Mouse (Mus musculus): ENCODE results near the gene Kdm4a. TPM values are rescaled to one million over a fixed set of nuclear protein-coding genes. Genes with fewer than 3 reads are reported as not detected.

The Kdm4a gene
- polyA plus RNA-seq, 1 experiment from 2014 or later: 38.6 TPM

GRCm38 (mm10) chr4:118172461-118172860 is 7.4 kb downstream of the Kdm4a start:
- ATAC-seq (replicated peaks; ENCODE audit: low FRiP score, low TSS enrichment, low read depth): no peak
- Histone ChIP-seq H3K27ac (ENCODE audit: low read depth) (no peak overlapping the region), H3K27me3 (replicated peaks; ENCODE audit: control insufficient read depth, insufficient read depth, low read length) (no peaks in the 10 kb centered on the region), H3K4me3 (ENCODE audit: low read depth, low read length) (no peak overlapping the region), H3K4me2 (ENCODE audit: low read length) (no peak overlapping the region), H3K36me3 (ENCODE audit: control insufficient read depth, insufficient read depth, low read length) (peaks cover 98% of the 10 kb centered on the region), H3K9ac (ENCODE audit: low read length) (no peak overlapping the region), H3K4me1 (replicated peaks; ENCODE audit: control insufficient read depth, insufficient read depth, low read length) (no peaks in the 10 kb centered on the region), H3K9me3 (ENCODE audit: control insufficient read depth, low read length) (no peaks in the 10 kb centered on the region)
- no peak for DNase-seq (ENCODE audit: low spot score)
- WGBS: 96% methylated on average over 12 of the region's 12 CpGs

GRCm38 (mm10) chr4:118171006-118171405 is 8.8 kb downstream of the Kdm4a start:
- H3K9me3 ChIP-seq (ENCODE audit: control insufficient read depth, low read length): no peaks in the 10 kb centered on the region
- H3K4me1 ChIP-seq (replicated peaks; ENCODE audit: control insufficient read depth, insufficient read depth, low read length): no peaks in the 10 kb centered on the region
- no peak overlapping the region for H3K9ac ChIP-seq (ENCODE audit: low read length)
- H3K36me3 ChIP-seq (ENCODE audit: control insufficient read depth, insufficient read depth, low read length): peaks cover 98% of the 10 kb centered on the region
- no peaks in the 10 kb centered on the region for H3K27me3 ChIP-seq (replicated peaks; ENCODE audit: control insufficient read depth, insufficient read depth, low read length)
- ATAC-seq (replicated peaks; ENCODE audit: low FRiP score, low TSS enrichment, low read depth) (no peak), DNase-seq (ENCODE audit: low spot score) (no peak)
- H3K4me2 ChIP-seq (ENCODE audit: low read length): no peak overlapping the region
- no peak overlapping the region for H3K4me3 ChIP-seq (ENCODE audit: low read depth, low read length)
- WGBS: 86% methylated on average over 9 of the region's 9 CpGs
- H3K27ac ChIP-seq (ENCODE audit: low read depth): no peak overlapping the region

- 94% methylated on average over 12 of the region's 12 CpGs for WGBS
- ATAC-seq (replicated peaks; ENCODE audit: low FRiP score, low TSS enrichment, low read depth): no peak
Measured at GRCm38 (mm10) chr4:118162123-118162522, 17.7 kb downstream of the Kdm4a start.

GRCm38 (mm10) chr4:118157666-118158065 is 22.2 kb downstream of the Kdm4a start:
- H3K4me1 ChIP-seq (replicated peaks; ENCODE audit: control insufficient read depth, insufficient read depth, low read length): no peaks in the 10 kb centered on the region
- ATAC-seq (replicated peaks; ENCODE audit: low FRiP score, low TSS enrichment, low read depth) (no peak), DNase-seq (ENCODE audit: low spot score) (no peak)
- no peaks in the 10 kb centered on the region for H3K9me3 ChIP-seq (ENCODE audit: control insufficient read depth, low read length)
- no peaks in the 10 kb centered on the region for H3K27me3 ChIP-seq (replicated peaks; ENCODE audit: control insufficient read depth, insufficient read depth, low read length)
- H3K36me3 ChIP-seq (ENCODE audit: control insufficient read depth, insufficient read depth, low read length): peaks cover 99% of the 10 kb centered on the region
- H3K4me2 ChIP-seq (ENCODE audit: low read length): no peak overlapping the region
- H3K27ac ChIP-seq (ENCODE audit: low read depth): no peak overlapping the region
- H3K4me3 ChIP-seq (ENCODE audit: low read depth, low read length): no peak overlapping the region
- H3K9ac ChIP-seq (ENCODE audit: low read length): no peak overlapping the region
- 93% methylated on average over 3 of the region's 3 CpGs for WGBS

More at GRCm38 (mm10) chr4:118162123-118162522, 17.7 kb downstream of the Kdm4a start:
- H3K4me2 ChIP-seq (ENCODE audit: low read length): no peak overlapping the region
- H3K4me1 ChIP-seq (replicated peaks; ENCODE audit: control insufficient read depth, insufficient read depth, low read length): no peaks in the 10 kb centered on the region
- no peak overlapping the region for H3K27ac ChIP-seq (ENCODE audit: low read depth)
- no peaks in the 10 kb centered on the region for H3K9me3 ChIP-seq (ENCODE audit: control insufficient read depth, low read length)
- DNase-seq (ENCODE audit: low spot score): no peak
- H3K27me3 ChIP-seq (replicated peaks; ENCODE audit: control insufficient read depth, insufficient read depth, low read length): no peaks in the 10 kb centered on the region
- peaks cover 94% of the 10 kb centered on the region for H3K36me3 ChIP-seq (ENCODE audit: control insufficient read depth, insufficient read depth, low read length)
- no peak overlapping the region for H3K4me3 ChIP-seq (ENCODE audit: low read depth, low read length)
- H3K9ac ChIP-seq (ENCODE audit: low read length): no peak overlapping the region

GRCm38 (mm10) chr4:118156559-118156958 is 23.3 kb downstream of the Kdm4a start:
- peaks cover 96% of the 10 kb centered on the region for H3K36me3 ChIP-seq (ENCODE audit: control insufficient read depth, insufficient read depth, low read length)
- no peak for DNase-seq (ENCODE audit: low spot score)
- no peak for ATAC-seq (replicated peaks; ENCODE audit: low FRiP score, low TSS enrichment, low read depth)
- no peaks in the 10 kb centered on the region for H3K4me1 ChIP-seq (replicated peaks; ENCODE audit: control insufficient read depth, insufficient read depth, low read length)
- no peaks in the 10 kb centered on the region for H3K27me3 ChIP-seq (replicated peaks; ENCODE audit: control insufficient read depth, insufficient read depth, low read length)
- H3K4me2 ChIP-seq (ENCODE audit: low read length): no peak overlapping the region
- H3K4me3 ChIP-seq (ENCODE audit: low read depth, low read length): no peak overlapping the region
- H3K27ac ChIP-seq (ENCODE audit: low read depth): no peak overlapping the region
- 84% methylated on average over 15 of the region's 15 CpGs for WGBS
- no peaks in the 10 kb centered on the region for H3K9me3 ChIP-seq (ENCODE audit: control insufficient read depth, low read length)
- H3K9ac ChIP-seq (ENCODE audit: low read length): no peak overlapping the region

DNA sequence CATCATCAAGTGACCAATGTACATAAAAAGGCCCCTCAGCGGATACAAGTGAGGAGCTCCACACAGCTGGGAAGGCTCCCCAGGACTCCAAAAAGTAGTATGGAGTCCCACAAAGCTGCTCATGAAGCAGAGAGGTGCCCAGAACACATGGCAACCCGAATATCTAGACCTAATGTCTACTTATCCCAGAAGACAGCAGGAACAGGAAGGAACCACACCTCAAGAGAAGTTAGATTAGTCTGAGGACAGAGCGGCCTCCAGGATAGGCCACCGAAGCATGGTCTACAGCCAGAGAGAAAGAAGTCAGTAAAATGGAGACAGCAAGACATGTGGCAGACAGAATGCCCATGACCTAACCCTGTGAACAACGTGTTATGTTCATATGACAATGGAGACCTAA is 25.0 kb downstream of the Kdm4a start:
- Histone ChIP-seq H3K4me1 (replicated peaks; ENCODE audit: control insufficient read depth, insufficient read depth, low read length) (no peaks in the 10 kb centered on the region), H3K9ac (ENCODE audit: low read length) (no peak overlapping the region), H3K27me3 (replicated peaks; ENCODE audit: control insufficient read depth, insufficient read depth, low read length) (no peaks in the 10 kb centered on the region), H3K9me3 (ENCODE audit: control insufficient read depth, low read length) (no peaks in the 10 kb centered on the region), H3K4me2 (ENCODE audit: low read length) (no peak overlapping the region), H3K27ac (ENCODE audit: low read depth) (no peak overlapping the region), H3K4me3 (ENCODE audit: low read depth, low read length) (no peak overlapping the region), H3K36me3 (ENCODE audit: control insufficient read depth, insufficient read depth, low read length) (peaks cover 96% of the 10 kb centered on the region)
- ATAC-seq (replicated peaks; ENCODE audit: low FRiP score, low TSS enrichment, low read depth) (no peak), DNase-seq (ENCODE audit: low spot score) (no peak)
- WGBS: 92% methylated on average over 5 of the region's 5 CpGs

GRCm38 (mm10) chr4:118152020-118152785 is 27.6 kb downstream of the Kdm4a start:
- Histone ChIP-seq H3K27ac (ENCODE audit: low read depth) (no peak overlapping the region), H3K9me3 (ENCODE audit: control insufficient read depth, low read length) (no peaks in the 10 kb centered on the region), H3K4me3 (ENCODE audit: low read depth, low read length) (no peak overlapping the region), H3K9ac (ENCODE audit: low read length) (no peak overlapping the region), H3K27me3 (replicated peaks; ENCODE audit: control insufficient read depth, insufficient read depth, low read length) (no peaks in the 10 kb centered on the region), H3K4me1 (replicated peaks; ENCODE audit: control insufficient read depth, insufficient read depth, low read length) (no peaks in the 10 kb centered on the region), H3K36me3 (ENCODE audit: control insufficient read depth, insufficient read depth, low read length) (peaks cover 96% of the 10 kb centered on the region), H3K4me2 (ENCODE audit: low read length) (no peak overlapping the region)
- ATAC-seq (replicated peaks; ENCODE audit: low FRiP score, low TSS enrichment, low read depth): no peak
- no peak for DNase-seq (ENCODE audit: low spot score)
- 94% methylated on average over 17 of the region's 17 CpGs for WGBS

DNA sequence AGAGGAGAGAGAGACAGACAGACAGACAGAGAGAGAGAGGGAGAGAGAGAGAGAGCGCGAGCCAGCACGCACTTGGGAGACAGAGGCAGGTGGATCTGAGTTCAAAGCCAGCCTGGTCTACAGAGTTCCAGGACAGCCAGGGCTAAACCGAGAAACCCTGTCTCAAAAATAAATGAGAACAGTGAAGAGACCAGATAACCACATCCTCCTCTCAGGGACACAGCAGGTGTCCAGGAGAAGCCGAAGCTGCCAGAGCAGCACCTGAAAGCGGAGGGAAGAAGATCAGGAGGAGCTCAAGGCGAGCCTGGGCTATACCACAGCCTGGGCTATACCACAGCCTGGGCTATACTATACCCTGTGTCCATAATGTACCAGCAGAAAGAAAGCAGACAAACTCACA is 29.0 kb downstream of the Kdm4a start:
- H3K36me3 ChIP-seq (ENCODE audit: control insufficient read depth, insufficient read depth, low read length): peaks cover 96% of the 10 kb centered on the region
- no peak overlapping the region for H3K9ac ChIP-seq (ENCODE audit: low read length)
- no peak for DNase-seq (ENCODE audit: low spot score)
- H3K4me2 ChIP-seq (ENCODE audit: low read length): no peak overlapping the region
- no peak overlapping the region for H3K4me3 ChIP-seq (ENCODE audit: low read depth, low read length)
- no peak overlapping the region for H3K27ac ChIP-seq (ENCODE audit: low read depth)
- no peaks in the 10 kb centered on the region for H3K9me3 ChIP-seq (ENCODE audit: control insufficient read depth, low read length)
- ATAC-seq (replicated peaks; ENCODE audit: low FRiP score, low TSS enrichment, low read depth): no peak
- no peaks in the 10 kb centered on the region for H3K27me3 ChIP-seq (replicated peaks; ENCODE audit: control insufficient read depth, insufficient read depth, low read length)
- no peaks in the 10 kb centered on the region for H3K4me1 ChIP-seq (replicated peaks; ENCODE audit: control insufficient read depth, insufficient read depth, low read length)
- 95% methylated on average over 7 of the region's 7 CpGs for WGBS

All from intestine, embryonic 14.5 days (tissue).